Mouse (Mus musculus): Measurements from ENCODE around the gene Cmpk2. TPM values are rescaled to one million over a fixed set of nuclear protein-coding genes. Genes with fewer than 3 reads are reported as not detected.
A peak's percentile ranks its signal among the peaks of the same experiment; 100 is the strongest.
"Not testable (repeated sequence)": the region's sequence is repeated elsewhere in the genome, so short reads cannot be mapped to it uniquely, and the experiment has no call there.

Cmpk2 gene
- total RNA-seq, 2 experiments from 2014 or later = 13.2 to 25.8 TPM

- peak; percentile 61 for DNase-seq
These were observed 9.4 kb downstream of the Cmpk2 start for GRCm38 (mm10) chr12:26478196-26479004.

DNA sequence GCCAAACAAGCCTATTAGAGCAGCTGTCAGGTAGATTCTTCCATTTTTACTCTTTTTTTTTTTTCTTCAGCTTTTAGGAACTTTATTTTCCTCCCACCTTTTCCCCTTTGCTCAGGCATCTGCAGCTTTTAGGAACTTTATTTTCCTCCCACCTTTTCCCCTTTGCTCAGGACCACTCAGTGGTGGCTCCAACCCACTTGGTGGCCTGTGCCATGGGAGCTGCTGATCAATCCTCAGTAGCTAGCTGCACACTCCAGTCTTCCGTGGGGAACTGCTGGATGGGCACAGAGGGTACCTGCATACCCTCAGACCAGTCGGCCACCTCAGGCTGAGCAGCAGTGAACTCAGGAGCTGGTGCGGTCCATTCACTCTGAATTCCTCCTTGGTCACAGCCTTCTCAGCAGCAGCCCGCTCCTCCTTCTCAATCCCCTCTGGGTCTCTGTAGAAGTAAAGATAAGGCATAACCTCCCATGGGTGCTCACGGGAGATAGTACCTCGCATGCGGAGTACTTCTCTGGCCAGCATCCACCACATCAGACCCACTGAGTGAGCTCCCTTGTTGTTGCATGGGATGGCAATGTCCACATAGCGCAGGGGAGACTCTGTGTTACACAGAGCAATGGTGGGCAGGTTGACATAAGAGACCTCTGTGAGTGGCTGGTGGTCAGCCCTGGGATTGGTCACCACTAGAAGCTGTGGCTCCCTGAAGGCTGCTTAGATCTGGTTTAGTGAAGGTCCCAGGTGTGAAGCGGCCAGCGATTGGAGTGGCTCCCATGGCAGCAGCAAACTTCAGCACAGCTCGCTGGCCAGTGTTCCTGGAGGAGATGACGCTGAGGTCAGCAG is 17.0 kb downstream of the Cmpk2 start:
- not testable (repeated sequence) for DNase-seq

GRCm38 (mm10) chr12:26487874-26488616 is 19.0 kb downstream of the Cmpk2 start:
- peak; percentile 50 for DNase-seq

- DNase-seq = no peak
These were observed 19.7 kb downstream of the Cmpk2 start for GRCm38 (mm10) chr12:26488617-26489274.

DNA sequence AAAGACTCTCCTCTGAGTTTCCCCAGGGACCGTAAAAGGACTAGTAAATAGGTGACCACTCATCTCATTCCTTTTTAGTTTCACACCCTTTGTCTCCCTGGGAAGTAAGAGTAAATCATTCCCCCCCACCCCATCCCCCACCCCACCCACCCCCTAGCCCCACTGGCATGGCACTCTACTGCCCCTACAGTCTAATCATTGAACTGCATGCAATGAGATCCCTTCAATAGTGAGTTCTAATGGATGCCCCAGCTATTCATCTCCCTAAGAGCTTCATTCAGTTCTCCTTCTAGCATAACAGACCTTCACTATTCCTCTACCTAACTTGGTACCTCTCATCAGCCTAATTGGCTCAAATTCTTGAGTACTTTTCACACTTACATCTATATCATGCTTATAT is 20.9 kb downstream of the Cmpk2 start:
- DNase-seq = no peak

DNA sequence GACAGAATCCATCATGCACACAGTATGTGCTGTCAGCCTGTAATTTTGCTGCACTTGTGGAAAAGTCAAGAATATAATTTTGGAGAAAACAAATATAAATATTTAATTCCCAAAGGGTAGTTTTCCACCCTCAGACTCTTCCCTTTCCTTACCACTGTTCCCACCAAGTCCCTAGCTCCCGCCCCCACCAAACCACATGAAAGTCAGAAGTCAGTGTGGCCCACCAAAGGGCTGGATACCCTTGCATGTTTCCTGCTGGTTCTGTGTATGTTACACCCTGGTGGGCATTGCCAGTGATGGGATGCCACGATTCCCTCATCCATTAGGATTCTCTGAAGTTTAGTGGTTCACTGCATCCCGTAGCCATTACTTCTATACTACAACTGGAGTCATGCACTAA is 32.0 kb downstream of the Cmpk2 start:
- no peak for DNase-seq

GRCm38 (mm10) chr12:26510971-26511370 is 42.0 kb downstream of the Cmpk2 start:
- DNase-seq = peak; percentile 23

DNA sequence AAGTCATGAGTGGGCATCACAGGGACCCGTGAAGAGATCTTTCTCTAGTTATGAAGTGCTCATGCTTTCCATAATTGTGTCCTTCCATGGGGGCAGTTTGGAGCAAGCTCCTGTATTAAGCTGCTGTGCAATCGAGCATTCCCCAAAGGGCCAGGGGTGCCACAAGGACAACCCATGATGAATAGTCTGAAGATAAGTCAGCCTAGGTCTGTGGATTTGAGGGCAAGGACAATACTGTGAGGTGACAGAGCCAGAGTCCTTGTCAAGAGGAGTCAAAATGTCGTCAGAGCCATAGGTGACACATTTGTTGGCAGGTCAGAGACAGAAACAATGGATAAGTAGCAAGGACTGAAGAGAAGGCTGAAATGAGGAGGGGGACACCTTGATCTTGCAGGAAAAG is 49.2 kb downstream of the Cmpk2 start:
- peak; percentile 47 for DNase-seq

DNA sequence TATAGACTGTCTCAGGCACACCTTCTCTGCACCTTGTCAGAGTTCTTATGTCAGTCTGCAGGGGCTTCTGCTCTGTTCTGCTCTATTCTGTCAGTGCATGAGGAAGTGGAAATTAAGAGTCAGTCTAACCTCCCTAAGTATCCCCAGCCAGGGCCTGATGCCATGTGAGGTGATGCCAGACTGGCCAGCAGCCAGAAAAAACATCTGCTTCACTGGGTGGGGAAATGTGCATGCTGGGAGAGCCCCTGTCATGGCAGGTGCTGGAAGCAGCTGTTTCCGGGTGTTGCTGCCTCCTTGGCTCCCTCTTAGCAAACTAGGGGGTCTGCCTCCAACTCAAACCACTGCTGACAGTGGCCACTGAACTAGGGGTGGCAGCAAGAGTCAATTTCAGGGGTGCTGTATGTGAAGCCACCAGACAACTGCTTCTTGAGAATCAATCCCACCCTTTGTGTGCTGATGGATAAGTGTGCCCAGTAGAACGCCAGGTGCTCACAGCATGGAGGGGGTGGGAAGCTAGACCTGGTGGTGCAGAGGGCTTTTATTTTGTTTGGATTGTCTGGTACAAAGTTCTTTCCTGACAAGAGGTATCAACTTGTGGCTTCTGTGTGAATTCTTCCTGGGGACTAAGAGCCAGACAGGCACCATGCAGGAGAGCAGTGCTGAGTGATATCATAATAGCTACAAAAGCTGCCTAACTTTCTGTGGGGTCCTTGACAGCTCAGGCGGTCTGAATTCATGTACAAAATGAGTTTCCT is 56.1 kb downstream of the Cmpk2 start:
- peak; percentile 73 for DNase-seq

DNA sequence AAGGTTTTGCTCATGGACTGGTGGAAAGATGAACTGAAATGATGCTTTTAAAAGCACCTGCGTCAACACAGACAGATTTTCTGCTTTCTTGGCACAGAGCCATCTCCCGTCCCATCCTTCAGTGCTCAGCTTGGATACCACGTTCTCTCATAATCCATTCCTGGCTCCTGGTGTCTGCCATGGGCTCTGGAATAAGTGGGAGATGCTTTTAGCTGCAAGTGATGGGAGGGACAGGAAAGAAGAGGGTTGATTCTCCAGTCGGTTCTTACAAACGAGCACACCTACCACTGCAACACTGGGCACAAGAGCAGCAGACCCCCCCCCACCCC is 56.7 kb downstream of the Cmpk2 start:
- no peak for DNase-seq

Other genes with a start within 250 kb of the Cmpk2 start
- 10 to 100 TPM; 32.3 to 48.8 TPM for gene Rnf144a, start 54.0 kb upstream of the Cmpk2 start, total RNA-seq (2021)
- 10 to 100 TPM; 13.9 to 15.0 TPM for gene Rsad2, start 12.8 kb upstream of the Cmpk2 start, total RNA-seq (2021)